Mouse (Mus musculus) kidney, embryonic 14.5 days (tissue): ENCODE measurements around the gene Msto1. TPM values are rescaled to one million over a fixed set of nuclear protein-coding genes. Genes with fewer than 3 reads are reported as not detected.
A peak's percentile ranks its signal among the peaks of the same experiment; 100 is the strongest.

Experiments used
- ATAC-seq: fragments of 200-750 bp; cut with Nextera tagmentation; 2 replicates; pipeline ENCODE4 v1.8.0; 2017; ENCODE audit warnings: moderate number of reproducible peaks, mild to moderate bottlenecking, moderate TSS enrichment, moderate library complexity; ENCODE audit not compliant: low FRiP score, low TSS enrichment
- H3K27ac ChIP-seq: fragments of 300-500 bp; sonication (generic); 2 replicates; pipeline ENCODE4 v1.5.1; 2014; ENCODE audit warnings: low read depth, mild to moderate bottlenecking, low read length, moderate library complexity, mixed read lengths
- H3K27me3 ChIP-seq: fragments of 300-500 bp; sonication (generic); 2 replicates; pipeline ENCODE4 v1.6.1; 2014; ENCODE audit warnings: mild to moderate bottlenecking, low read length; ENCODE audit not compliant: control insufficient read depth, insufficient read depth
- H3K36me3 ChIP-seq: fragments of 300-500 bp; sonication (generic); 2 replicates; pipeline ENCODE4 v1.6.1; 2014; ENCODE audit warnings: low read length, mixed read lengths; ENCODE audit not compliant: control insufficient read depth, insufficient read depth
- H3K4me1 ChIP-seq: fragments of 300-500 bp; sonication (generic); 2 replicates; pipeline ENCODE4 v1.6.1; 2014; ENCODE audit warnings: low read length, mixed read lengths; ENCODE audit not compliant: control insufficient read depth, insufficient read depth
- H3K4me2 ChIP-seq: fragments of 300-500 bp; sonication (generic); replicated peaks from 2 replicates; pipeline ENCODE4 v1.6.1; 2014; ENCODE audit warnings: low read depth, mild to moderate bottlenecking, low read length
- H3K4me3 ChIP-seq: fragments of 300-500 bp; sonication (generic); 2 replicates; pipeline ENCODE4 v1.5.1; 2014; ENCODE audit warnings: mild to moderate bottlenecking, low read length
- H3K9ac ChIP-seq: fragments of 300-500 bp; sonication (generic); 2 replicates; pipeline ENCODE4 v1.6.1; 2014; ENCODE audit warnings: low read depth, mild to moderate bottlenecking, low read length, moderate library complexity
- H3K9me3 ChIP-seq: fragments of 300-500 bp; sonication (generic); 2 replicates; pipeline ENCODE4 v1.6.1; 2016; ENCODE audit warnings: low read length; ENCODE audit not compliant: control insufficient read depth
- WGBS: fragments of 180-500 bp; shearing (Covaris S2); extraction: QIAGEN DNeasy Blood & Tissue Kit; methylation state at CpG from one replicate; pipeline ENCODE4 v1.1.7; 2014; 5-methylcytosine and 5-hydroxymethylcytosine counted together
- polyA plus RNA-seq: library from polyadenylated mRNA; unstranded; fragments of >200 nt; fragmentation: Nextera tagmentation; extraction: Ambion mirVana; gene quantifications from 2 replicates; pipeline ENCODE4 v1.2.1, GENCODE M21; 2014

Gene Msto1
- polyA plus RNA-seq, 1 experiment from 2014 or later, result 63.2 TPM

DNA sequence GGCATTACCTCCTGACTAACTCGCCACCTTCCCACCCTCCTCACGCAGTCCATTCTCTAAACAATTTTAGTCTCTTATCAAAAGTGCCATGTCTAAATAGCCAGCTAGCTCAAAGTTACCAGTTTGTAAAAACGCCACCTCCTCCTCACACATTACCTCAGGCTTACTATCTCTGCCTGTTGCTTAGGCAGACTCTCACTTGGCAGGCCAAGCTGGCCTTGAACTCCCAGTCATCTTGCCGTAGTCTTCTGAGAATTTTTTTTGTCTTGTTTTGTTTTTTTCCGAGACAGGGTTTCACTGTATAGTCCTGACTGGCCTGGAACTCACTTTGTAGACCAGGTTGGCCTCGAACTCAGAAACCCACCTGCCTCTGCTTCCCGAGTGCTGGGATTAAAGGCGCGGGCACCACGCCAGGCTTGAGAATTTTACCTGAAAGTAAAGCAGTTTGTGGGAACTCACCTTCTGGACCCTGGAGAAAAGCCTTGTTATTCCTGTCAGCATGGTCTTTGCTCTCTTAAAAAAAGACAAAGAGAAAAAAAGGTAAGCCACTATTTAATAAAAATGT is 28.6 kb upstream of the Msto1 start:
- H3K27ac ChIP-seq, result no peak overlapping the region
- H3K9ac ChIP-seq, result no peak overlapping the region
- no peak overlapping the region for H3K4me2 ChIP-seq
- 95% methylated on average over 10 of the region's 10 CpGs for WGBS
- H3K9me3 ChIP-seq, result no peaks in the 10 kb centered on the region
- H3K4me3 ChIP-seq, result no peak overlapping the region
- H3K36me3 ChIP-seq, result peaks cover 43% of the 10 kb centered on the region
- H3K4me1 ChIP-seq, result no peaks in the 10 kb centered on the region
- ATAC-seq, result no peak
- no peaks in the 10 kb centered on the region for H3K27me3 ChIP-seq

DNA sequence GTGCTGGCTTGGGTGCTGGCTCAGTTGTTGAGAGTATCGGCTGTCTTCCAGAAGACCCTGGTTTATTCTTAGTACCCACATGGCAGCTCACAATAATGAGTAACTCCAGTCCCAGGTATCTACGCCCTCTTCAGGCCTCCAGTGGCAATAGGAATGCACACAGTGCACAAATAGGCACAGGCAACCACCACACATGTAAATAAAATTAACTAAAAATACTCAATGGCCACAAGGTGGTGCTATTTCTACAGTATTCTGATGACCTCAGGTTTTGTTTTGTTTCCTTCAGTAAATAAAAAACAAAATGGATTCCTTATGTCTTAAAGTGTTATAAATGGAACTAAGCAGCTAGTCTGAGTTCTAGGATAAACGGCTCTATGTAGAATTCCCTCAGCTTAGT is 25.9 kb upstream of the Msto1 start:
- H3K4me3 ChIP-seq, result no peak overlapping the region
- no peaks in the 10 kb centered on the region for H3K4me1 ChIP-seq
- H3K9me3 ChIP-seq, result no peaks in the 10 kb centered on the region
- WGBS, result 76% methylated on average over 3 of the region's 3 CpGs
- H3K36me3 ChIP-seq, result peaks cover 59% of the 10 kb centered on the region
- ATAC-seq, result 0 out of 2 replicates have a peak, but pooled peaks have one; percentile 35
- no peak overlapping the region for H3K27ac ChIP-seq
- no peaks in the 10 kb centered on the region for H3K27me3 ChIP-seq
- H3K9ac ChIP-seq, result no peak overlapping the region
- H3K4me2 ChIP-seq, result no peak overlapping the region

DNA sequence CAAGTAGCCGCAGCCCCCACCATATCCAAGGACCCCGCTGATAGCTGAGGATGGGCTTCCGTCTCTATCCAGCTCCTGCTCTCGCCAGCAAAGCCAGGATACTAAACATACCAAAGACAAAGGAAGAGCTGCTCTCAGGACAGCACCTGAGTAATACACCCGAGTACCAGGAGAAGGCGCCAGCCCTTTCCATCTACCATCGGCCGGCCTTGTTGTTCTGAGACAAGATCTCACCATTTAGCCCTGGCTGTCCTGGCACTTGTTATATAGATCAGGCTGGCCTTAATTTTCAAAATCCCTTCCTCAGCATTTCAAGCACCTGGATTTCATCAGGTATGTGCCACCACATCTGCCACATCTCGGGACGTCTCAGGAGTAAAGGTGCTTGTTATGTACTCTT is 25.3 kb upstream of the Msto1 start:
- Histone ChIP-seq H3K27ac (no peak overlapping the region), H3K4me2 (no peak overlapping the region), H3K9me3 (no peaks in the 10 kb centered on the region), H3K27me3 (no peaks in the 10 kb centered on the region), H3K4me1 (no peaks in the 10 kb centered on the region), H3K9ac (no peak overlapping the region), H3K4me3 (no peak overlapping the region), H3K36me3 (peaks cover 63% of the 10 kb centered on the region)
- no peak for ATAC-seq
- WGBS, result 94% methylated on average over 10 of the region's 10 CpGs

DNA sequence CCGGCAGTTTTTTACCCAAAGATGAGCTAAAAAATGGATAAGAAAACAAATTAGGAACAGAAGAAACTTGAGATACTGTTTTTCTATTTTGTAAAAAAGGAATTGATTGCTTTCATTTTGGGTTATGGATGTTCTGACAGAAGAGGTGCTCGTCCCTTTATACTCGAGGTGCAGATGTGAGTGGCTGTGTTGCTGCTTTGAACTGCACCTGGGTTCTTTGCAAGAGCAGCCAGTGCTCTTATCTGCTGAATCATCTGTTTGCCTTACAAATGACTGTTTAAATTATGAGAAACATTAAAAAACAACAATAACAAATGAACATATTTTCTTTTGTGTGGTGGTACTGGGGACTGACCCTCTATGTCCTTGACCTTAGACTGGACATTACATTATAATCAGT is 15.7 kb upstream of the Msto1 start:
- Histone ChIP-seq H3K9me3 (no peaks in the 10 kb centered on the region), H3K4me2 (no peak overlapping the region), H3K36me3 (peaks cover 93% of the 10 kb centered on the region), H3K9ac (no peak overlapping the region), H3K4me3 (no peak overlapping the region), H3K4me1 (no peaks in the 10 kb centered on the region), H3K27me3 (no peaks in the 10 kb centered on the region), H3K27ac (no peak overlapping the region)
- ATAC-seq, result no peak
- WGBS, result 82% methylated on average over 3 of the region's 3 CpGs

DNA sequence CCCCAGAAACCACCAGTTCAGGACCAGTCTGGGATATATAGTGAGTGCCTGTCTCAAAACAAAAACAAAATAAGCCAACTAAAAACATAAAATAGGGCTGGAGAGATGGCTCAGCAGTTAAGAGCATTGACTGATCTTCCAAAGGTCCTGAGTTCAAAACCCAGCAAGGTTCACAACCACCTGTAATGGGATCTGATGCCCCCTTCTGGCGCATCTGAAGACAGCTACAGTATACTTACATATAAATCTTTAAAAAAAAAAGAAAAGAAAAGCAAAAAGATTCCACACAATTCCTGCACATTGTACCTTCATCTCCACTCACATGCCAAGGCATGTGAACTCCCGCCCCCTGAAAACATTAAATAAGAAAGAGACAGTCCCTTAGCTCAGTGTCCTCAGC is 11.9 kb upstream of the Msto1 start:
- H3K27me3 ChIP-seq, result no peaks in the 10 kb centered on the region
- H3K4me3 ChIP-seq, result no peak overlapping the region
- 90% methylated on average over 2 of the region's 2 CpGs for WGBS
- H3K9ac ChIP-seq, result no peak overlapping the region
- ATAC-seq, result no peak
- no peak overlapping the region for H3K27ac ChIP-seq
- peaks cover 96% of the 10 kb centered on the region for H3K36me3 ChIP-seq
- no peak overlapping the region for H3K4me2 ChIP-seq
- H3K4me1 ChIP-seq, result no peaks in the 10 kb centered on the region
- no peaks in the 10 kb centered on the region; the same call in 1 of the 2 replicates for H3K9me3 ChIP-seq

DNA sequence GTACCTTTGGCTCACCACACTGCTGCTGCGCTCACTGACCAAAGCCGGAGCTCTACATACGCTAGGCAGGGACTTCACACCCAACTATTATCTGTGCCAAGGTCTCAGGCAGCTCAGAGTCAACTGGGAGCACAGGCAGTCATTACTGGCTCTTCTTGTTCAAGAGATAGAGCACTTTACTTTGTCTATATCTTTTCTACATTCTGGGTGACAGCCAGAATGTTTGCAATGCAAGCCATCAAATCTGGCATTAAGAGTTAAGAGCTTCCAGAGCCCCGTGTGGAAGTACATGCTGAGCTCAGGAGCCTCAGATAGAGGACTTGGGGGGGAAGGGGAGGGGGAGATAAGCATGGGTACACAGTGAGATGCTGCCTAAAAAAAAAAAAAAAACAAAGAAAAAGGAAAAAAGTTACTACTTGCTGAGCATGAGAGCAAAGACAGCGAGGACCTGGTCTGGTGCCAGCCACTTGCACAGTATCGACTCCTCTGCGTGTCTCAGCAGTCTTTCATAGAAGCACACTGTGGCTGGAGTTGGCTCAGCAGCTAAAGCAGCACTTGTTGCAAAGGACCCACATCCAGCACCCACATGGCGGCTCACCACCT is 10.3 kb upstream of the Msto1 start:
- Histone ChIP-seq H3K9ac (no peak overlapping the region), H3K27ac (no peak overlapping the region), H3K36me3 (peaks cover 82% of the 10 kb centered on the region), H3K4me2 (no peak overlapping the region), H3K27me3 (no peaks in the 10 kb centered on the region), H3K4me3 (no peak overlapping the region), H3K4me1 (no peaks in the 10 kb centered on the region), H3K9me3 (no peaks in the 10 kb centered on the region; the same call in 1 of the 2 replicates)
- ATAC-seq, result no peak
- 93% methylated on average over 8 of the region's 8 CpGs for WGBS

DNA sequence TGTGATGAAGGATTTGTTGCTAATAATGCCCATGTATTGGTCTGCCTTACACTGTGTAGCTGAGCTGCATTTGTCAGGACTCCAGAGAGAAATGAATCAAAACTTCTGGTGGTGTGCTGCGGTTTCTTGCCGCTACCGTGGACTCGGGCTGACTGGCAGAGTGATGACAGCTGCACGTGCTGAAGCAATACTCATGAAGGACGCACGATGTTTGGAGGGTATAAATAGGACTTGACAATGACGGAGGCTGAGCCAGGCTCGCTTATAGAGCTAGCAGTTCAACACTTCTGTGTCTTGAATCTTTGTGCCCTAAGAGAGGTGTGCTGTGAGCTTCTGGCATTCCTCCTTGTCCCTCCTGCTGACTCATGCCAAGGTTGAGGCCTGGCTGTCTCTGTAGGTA is 7.6 kb upstream of the Msto1 start:
- Histone ChIP-seq H3K27me3 (no peaks in the 10 kb centered on the region), H3K9ac (no peak overlapping the region), H3K36me3 (peaks cover 55% of the 10 kb centered on the region), H3K9me3 (no peaks in the 10 kb centered on the region; the same call in 1 of the 2 replicates), H3K27ac (no peak overlapping the region), H3K4me1 (no peaks in the 10 kb centered on the region), H3K4me3 (no peak overlapping the region), H3K4me2 (no peak overlapping the region)
- 98% methylated on average over 9 of the region's 9 CpGs for WGBS
- ATAC-seq, result no peak

DNA sequence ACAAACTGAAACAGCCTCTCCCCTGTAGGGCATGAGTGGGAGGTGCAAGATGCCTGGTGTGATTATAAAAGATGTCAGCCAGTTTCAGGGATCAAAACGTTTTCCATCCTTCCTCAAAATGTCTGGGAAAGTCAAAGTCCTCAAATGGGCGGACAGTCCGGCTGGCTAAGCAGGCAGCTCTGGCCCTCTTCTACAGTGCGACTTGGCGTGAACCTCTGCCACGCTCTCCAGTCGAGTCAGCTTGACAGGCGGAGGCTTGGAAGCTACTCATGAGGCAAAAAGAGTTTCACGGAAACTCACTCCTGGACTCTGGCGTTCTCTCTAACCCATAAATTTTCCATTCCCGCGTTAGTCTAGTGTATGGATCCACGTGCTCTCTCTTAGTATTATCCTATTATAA is 5.2 kb upstream of the Msto1 start:
- Histone ChIP-seq H3K4me3 (no peak overlapping the region), H3K36me3 (peaks cover 31% of the 10 kb centered on the region), H3K27me3 (no peaks in the 10 kb centered on the region), H3K27ac (no peak overlapping the region; the same call in 1 of the 2 replicates), H3K4me1 (peaks cover 8% of the 10 kb centered on the region; the same call in 1 of the 2 replicates), H3K9ac (no peak overlapping the region), H3K4me2 (no peak overlapping the region), H3K9me3 (no peaks in the 10 kb centered on the region; the same call in 1 of the 2 replicates)
- 67% methylated on average over 13 of the region's 13 CpGs for WGBS
- ATAC-seq, result no peak

DNA sequence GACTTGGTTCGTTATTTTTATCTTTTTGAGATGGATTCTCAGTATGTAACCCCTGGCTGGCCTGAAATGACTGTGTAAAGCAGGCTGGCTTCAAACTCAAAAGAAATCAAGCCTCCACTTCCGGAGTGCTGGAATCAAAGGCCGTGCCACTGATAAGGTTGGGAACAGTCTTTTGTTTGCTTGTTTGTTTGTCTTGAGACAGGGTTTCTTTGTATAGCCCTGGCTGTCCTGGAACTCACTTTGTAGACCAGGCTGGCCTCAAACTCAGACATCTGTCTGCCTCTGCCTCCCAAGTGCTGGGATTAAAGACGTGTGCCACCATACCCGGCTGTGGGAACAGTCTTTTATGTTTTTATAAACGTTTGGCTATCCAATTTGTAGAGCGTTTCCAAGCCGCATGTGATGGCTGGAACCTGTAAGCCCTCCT is 598 bp upstream of the Msto1 start:
- H3K27me3 ChIP-seq, result no peaks in the 10 kb centered on the region
- H3K4me2 ChIP-seq, result peak overlapping the region; percentile 78
- H3K9me3 ChIP-seq, result no peaks in the 10 kb centered on the region
- peak overlapping the region; percentile 68 for H3K9ac ChIP-seq
- peaks cover 14% of the 10 kb centered on the region for H3K4me1 ChIP-seq
- 0 out of 2 replicates have a peak, but pooled peaks have one; percentile 3 for ATAC-seq
- H3K4me3 ChIP-seq, result peak overlapping the region; percentile 77
- 28% methylated on average over 8 of the region's 8 CpGs for WGBS
- H3K36me3 ChIP-seq, result peaks cover 32% of the 10 kb centered on the region
- H3K27ac ChIP-seq, result peak overlapping the region; percentile 89
